Mouse (Mus musculus) liver, embryonic 14.5 days (tissue): ENCODE measurements around the gene Snf8.

ENCODE experiments used
- CTCF ChIP-seq: IDR thresholded peaks from 2 replicates; pipeline ENCODE4 v1.5.1; 2016; ENCODE audit warnings: antibody characterized with exemption, low read depth, control low read depth
- EP300 ChIP-seq: IDR thresholded peaks from 2 replicates; pipeline ENCODE4 v1.6.1; 2016; ENCODE audit warnings: antibody characterized with exemption, low read depth

GRCm38 (mm10) chr11:96020622-96021021 is 14.1 kb upstream of the Snf8 start:
- no peak for TF ChIP-seq EP300
- TF ChIP-seq CTCF = no peak
